Mouse (Mus musculus) gastrocnemius, postnatal 4 days (tissue): Measurements from ENCODE around the gene Rrm2. TPM values are rescaled to one million over a fixed set of nuclear protein-coding genes. Genes with fewer than 3 reads are reported as not detected.
A peak's percentile ranks its signal among the peaks of the same experiment; 100 is the strongest.

Source experiments
- DNase-seq, 2 experiments: peaks; one replicate each; pipeline ENCODE4 v3.0.0; 2021 to 2022; ENCODE audit warnings: low spot score in 2 of 2, mixed read lengths in 2 of 2
- total RNA-seq, 2 experiments: library from RNA; stranded (reverse); gene quantifications; 2 replicates each; pipeline ENCODE4 v1.2.3; 2021

The Rrm2 gene
- total RNA-seq, 2 experiments from 2014 or later = 35.7 to 35.8 TPM

- DNase-seq = no peak
These were observed 38.7 kb downstream of the Rrm2 start for GRCm38 (mm10) chr12:24746579-24747296.

- DNase-seq = no peak
These were observed 39.3 kb downstream of the Rrm2 start for GRCm38 (mm10) chr12:24747297-24747696.

- no peak for DNase-seq
These were observed 42.5 kb downstream of the Rrm2 start for GRCm38 (mm10) chr12:24750521-24750920.

- DNase-seq = no peak
These were observed 45.6 kb downstream of the Rrm2 start for GRCm38 (mm10) chr12:24753680-24754079.

- DNase-seq = no peak
These were observed 46.7 kb downstream of the Rrm2 start for GRCm38 (mm10) chr12:24754693-24755092.

GRCm38 (mm10) chr12:24755471-24755870 is 47.4 kb downstream of the Rrm2 start:
- DNase-seq = no peak

GRCm38 (mm10) chr12:24757387-24757786 is 49.3 kb downstream of the Rrm2 start:
- no peak for DNase-seq

- peak in 1 of 2 experiments; percentile 36 for DNase-seq
These were observed 50.3 kb downstream of the Rrm2 start for GRCm38 (mm10) chr12:24758374-24758773.

GRCm38 (mm10) chr12:24762253-24762652 is 54.2 kb downstream of the Rrm2 start:
- no peak for DNase-seq

Other genes with a start within 250 kb of the Rrm2 start
- 10 to 100 TPM; 12.7 to 12.9 TPM for gene Taf1b, start 209.9 kb upstream of the Rrm2 start, total RNA-seq
- gene Grhl1, start 136.0 kb upstream of the Rrm2 start, total RNA-seq = under 1 TPM; 0.54 to 0.64 TPM
- gene Klf11, start 57.0 kb upstream of the Rrm2 start, total RNA-seq = 10 to 100 TPM; 18.9 to 19.4 TPM
- 10 to 100 TPM in 1 of 2 experiments, 1 to 10 TPM in 1; 8.0 to 13.9 TPM for gene Cys1, start 26.4 kb upstream of the Rrm2 start, total RNA-seq
- 10 to 100 TPM; 14.0 to 15.7 TPM for gene Mboat2, start 122.6 kb downstream of the Rrm2 start, total RNA-seq